9 mouse cellular contexts compared by ENCODE assay signal in genomic region chr9:65020128-65020527, GRCm38 (mm10). TPM values are rescaled to one million over a fixed set of nuclear protein-coding genes. Genes with fewer than 3 reads are reported as not detected.
DNase-seq lines count a peak whose midpoint lies in the region; ATAC-seq and TF ChIP-seq lines count a peak whose summit lies in the region.
"Had no signal": no experiment of that assay in that cellular context is flagged by ENCODE, and none has a peak within 500 bp of the region (broad histone marks: within the 10 kb centered on the region; RNA-seq: fewer than 3 reads in every experiment).

No protein-coding gene starts in this region.

- H3K27me3 ChIP-seq in lung, embryonic 16.5 days (ENCODE audit: control insufficient read depth, insufficient read depth, low read depth, low read length), result no peaks in the 10 kb centered on the region
- no peaks in the 10 kb centered on the region for H3K27me3 ChIP-seq in heart, embryonic 16.5 days (ENCODE audit: control insufficient read depth, insufficient read depth, low read length)
- H3K27me3 ChIP-seq in liver, embryonic 11.5 days (replicated peaks; ENCODE audit: control insufficient read depth, insufficient read depth, low read length), result no peaks in the 10 kb centered on the region
- H3K27me3 ChIP-seq in stomach, embryonic 16.5 days (ENCODE audit: control insufficient read depth, insufficient read depth, low read length), result no peaks in the 10 kb centered on the region

- H3K4me1 ChIP-seq in lung, embryonic 16.5 days (replicated peaks; ENCODE audit: control insufficient read depth, insufficient read depth, low read length), result peaks cover 44% of the 10 kb centered on the region
- peaks cover 24% of the 10 kb centered on the region for H3K4me1 ChIP-seq in lung, adult 2 months (ENCODE audit: control insufficient read depth, insufficient read depth, low read length)
- peaks cover 38% of the 10 kb centered on the region for H3K4me1 ChIP-seq in heart, embryonic 16.5 days (ENCODE audit: control insufficient read depth, insufficient read depth, low read length)
- peaks cover 45% of the 10 kb centered on the region for H3K4me1 ChIP-seq in liver, embryonic 11.5 days (replicated peaks; ENCODE audit: control insufficient read depth, insufficient read depth, low read length)
- H3K4me1 ChIP-seq in stomach, embryonic 16.5 days (ENCODE audit: control insufficient read depth, insufficient read depth, low read length), result peaks cover 19% of the 10 kb centered on the region; the same call in 1 of the 2 replicates

- H3K4me2 ChIP-seq in lung, embryonic 16.5 days (ENCODE audit: low read depth, low read length), result peak overlapping the region; percentile 79
- H3K4me2 ChIP-seq in heart, embryonic 16.5 days (ENCODE audit: low read depth, low read length), result peak overlapping the region; percentile 88
- peak overlapping the region; percentile 91 for H3K4me2 ChIP-seq in liver, embryonic 11.5 days
- peak overlapping the region; percentile 20 for H3K4me2 ChIP-seq in stomach, embryonic 16.5 days (ENCODE audit: low read depth, low read length)

- TF ChIP-seq POLR2A in lung, adult 2 months (IDR thresholded peaks at IDR 0.05; ENCODE audit: borderline replicate concordance, extremely low read depth, low read depth, low read length), result no peak

- no peak overlapping the region for H3K27ac ChIP-seq in lung, embryonic 16.5 days (ENCODE audit: low read length)
- no peak overlapping the region for H3K27ac ChIP-seq in heart, embryonic 16.5 days (ENCODE audit: low read length)
- H3K27ac ChIP-seq in liver, embryonic 11.5 days (ENCODE audit: low read depth, low read length), result no peak overlapping the region
- H3K27ac ChIP-seq in stomach, embryonic 16.5 days (ENCODE audit: low read length), result no peak overlapping the region

- H3K36me3 ChIP-seq in lung, embryonic 16.5 days (ENCODE audit: control insufficient read depth, insufficient read depth, low read length), result no peaks in the 10 kb centered on the region
- no peaks in the 10 kb centered on the region for H3K36me3 ChIP-seq in heart, embryonic 16.5 days (ENCODE audit: control insufficient read depth, insufficient read depth)
- H3K36me3 ChIP-seq in liver, embryonic 11.5 days (ENCODE audit: control insufficient read depth, insufficient read depth, low read length), result no peaks in the 10 kb centered on the region
- no peaks in the 10 kb centered on the region for H3K36me3 ChIP-seq in stomach, embryonic 16.5 days (ENCODE audit: control insufficient read depth, insufficient read depth, low read length)

- H3K4me3 ChIP-seq in lung, embryonic 16.5 days (ENCODE audit: low read length), result no peak overlapping the region
- H3K4me3 ChIP-seq in lung, adult 2 months (replicated peaks; ENCODE audit: extremely low read depth, low read depth, low read length), result no peak overlapping the region
- H3K4me3 ChIP-seq in heart, embryonic 16.5 days (ENCODE audit: low read length), result no peak overlapping the region
- peak overlapping the region; percentile 83 for H3K4me3 ChIP-seq in liver, embryonic 11.5 days (ENCODE audit: low read depth, low read length)
- no peak overlapping the region; the same call in 1 of the 2 replicates for H3K4me3 ChIP-seq in stomach, embryonic 16.5 days (replicated peaks; ENCODE audit: low read length)

- DNase-seq in lung, adult 2 months, result no peak
- DNase-seq in liver, embryonic 11.5 days (ENCODE audit: low spot score), result no peak
- DNase-seq in ovary, postnatal 10 days (ENCODE audit: low spot score), result no peak
- no peak for DNase-seq in retina, postnatal 1 day
- DNase-seq: kidney, adult 18-20 months; thymus, postnatal 36 days had no signal

- TF ChIP-seq CTCF in lung, adult 2 months (IDR thresholded peaks at IDR 0.05; ENCODE audit: insufficient read depth, low read length), result no peak

- no peak overlapping the region; the same call in 1 of the 2 replicates for H3K9ac ChIP-seq in lung, embryonic 16.5 days (ENCODE audit: low read length)
- H3K9ac ChIP-seq in heart, embryonic 16.5 days (ENCODE audit: low read length), result no peak overlapping the region
- H3K9ac ChIP-seq in liver, embryonic 11.5 days (ENCODE audit: low read depth, low read length), result no peak overlapping the region; the same call in 1 of the 2 replicates
- peak overlapping the region; percentile 38; the same call in 1 of the 2 replicates for H3K9ac ChIP-seq in stomach, embryonic 16.5 days (ENCODE audit: low read length)

- 46% methylated on average over 4 of the region's 4 CpGs for WGBS in lung, embryonic 16.5 days
- WGBS in lung, adult 2 months, result 71% methylated on average over 4 of the region's 4 CpGs
- 51% methylated on average over 4 of the region's 4 CpGs for WGBS in heart, embryonic 16.5 days
- 51% methylated on average over 4 of the region's 4 CpGs for WGBS in liver, embryonic 11.5 days
- 62% methylated on average over 4 of the region's 4 CpGs for WGBS in stomach, embryonic 16.5 days

- H3K9me3 ChIP-seq in lung, embryonic 16.5 days (ENCODE audit: control insufficient read depth, low read length), result no peaks in the 10 kb centered on the region
- H3K9me3 ChIP-seq in heart, embryonic 16.5 days (replicated peaks; ENCODE audit: control insufficient read depth, low read length), result no peaks in the 10 kb centered on the region
- no peaks in the 10 kb centered on the region for H3K9me3 ChIP-seq in liver, embryonic 11.5 days (ENCODE audit: control insufficient read depth, low read length)
- H3K9me3 ChIP-seq in stomach, embryonic 16.5 days (replicated peaks; ENCODE audit: control insufficient read depth, low read length), result no peaks in the 10 kb centered on the region

- no peak for ATAC-seq in lung, embryonic 16.5 days (ENCODE audit: low read depth)
- ATAC-seq in heart, embryonic 16.5 days (replicated peaks; ENCODE audit: extremely low read depth, insufficient read depth, low FRiP score), result no peak
- ATAC-seq in liver, embryonic 11.5 days (replicated peaks; ENCODE audit: low FRiP score), result no peak
- no peak for ATAC-seq in stomach, embryonic 16.5 days (ENCODE audit: insufficient read depth, low FRiP score)

RNA-seq across cellular contexts. Expression of gene Hacd3, which starts 1.4 kb away (rescaled TPM):
- polyA plus RNA-seq in lung, embryonic 16.5 days (2015; fragmentation: Nextera tagmentation; extraction: Ambion mirVana), result 76.6 and 79.6 TPM in 2 replicates
- 49.0 and 54.7 TPM in 2 replicates for polyA plus RNA-seq in lung, adult 2 months (2012; rRNA removed)
- 50.5 and 52.3 TPM in 2 replicates for polyA plus RNA-seq in heart, embryonic 16.5 days (2015; fragmentation: Nextera tagmentation; extraction: Ambion mirVana)
- 83.6 and 95.4 TPM in 2 replicates for polyA plus RNA-seq in liver, embryonic 11.5 days (2014; fragmentation: Nextera tagmentation; extraction: Ambion mirVana)
- 93.0 and 104 TPM in 2 replicates for polyA plus RNA-seq in stomach, embryonic 16.5 days (2015; fragmentation: Nextera tagmentation; extraction: Ambion mirVana)

RNA-seq across cellular contexts. Expression of gene Dpp8, which starts 12.1 kb away (rescaled TPM):
- polyA plus RNA-seq in lung, embryonic 16.5 days (2015; fragmentation: Nextera tagmentation; extraction: Ambion mirVana), result 35.9 and 37.6 TPM in 2 replicates
- polyA plus RNA-seq in lung, adult 2 months (2012; rRNA removed), result 44.8 and 76.3 TPM in 2 replicates
- 31.5 and 32.3 TPM in 2 replicates for polyA plus RNA-seq in heart, embryonic 16.5 days (2015; fragmentation: Nextera tagmentation; extraction: Ambion mirVana)
- 30.9 and 36.7 TPM in 2 replicates for polyA plus RNA-seq in liver, embryonic 11.5 days (2014; fragmentation: Nextera tagmentation; extraction: Ambion mirVana)
- 37.0 and 37.5 TPM in 2 replicates for polyA plus RNA-seq in stomach, embryonic 16.5 days (2015; fragmentation: Nextera tagmentation; extraction: Ambion mirVana)

RNA-seq across cellular contexts. Expression of gene Ints14, which starts 59.4 kb away (rescaled TPM):
- 53.2 and 55.8 TPM in 2 replicates for polyA plus RNA-seq in lung, embryonic 16.5 days (2015; fragmentation: Nextera tagmentation; extraction: Ambion mirVana)
- 9.5 and 14.4 TPM in 2 replicates for polyA plus RNA-seq in lung, adult 2 months (2012; rRNA removed)
- 36.0 and 38.8 TPM in 2 replicates for polyA plus RNA-seq in heart, embryonic 16.5 days (2015; fragmentation: Nextera tagmentation; extraction: Ambion mirVana)
- 58.4 and 69.8 TPM in 2 replicates for polyA plus RNA-seq in liver, embryonic 11.5 days (2014; fragmentation: Nextera tagmentation; extraction: Ambion mirVana)
- polyA plus RNA-seq in stomach, embryonic 16.5 days (2015; fragmentation: Nextera tagmentation; extraction: Ambion mirVana), result 46.2 and 46.5 TPM in 2 replicates

Comparison
In these comparisons a context has a peak if more than half of its experiments do, and no peak if none do; other contexts are left out.
1. H3K4me2 ChIP-seq: peak in every context shown above with its lines; median percentile 91 in liver, embryonic 11.5 days; 88 in heart, embryonic 16.5 days; 79 in lung, embryonic 16.5 days; 20 in stomach, embryonic 16.5 days.